Mouse (Mus musculus) small intestine, adult 2 months (tissue): ENCODE measurements around the gene Chst11.

Experiments
- CTCF ChIP-seq: fragments of 200-500 bp; IDR thresholded peaks from 2 replicates; pipeline ENCODE4 v1.5.1; 2012; ENCODE audit warnings: low read depth, mild to moderate bottlenecking, control low read depth, inconsistent platforms, low read length, moderate library complexity, mixed read lengths; ENCODE audit not compliant: insufficient replicate concordance, insufficient read length; ENCODE audit errors: extremely low read depth
- POLR2A ChIP-seq: fragments of 200-500 bp; IDR thresholded peaks from 2 replicates; pipeline ENCODE4 v1.6.1; 2012; ENCODE audit warnings: low read depth, mild to moderate bottlenecking, control low read depth, inconsistent platforms, low read length, moderate library complexity

GRCm38 (mm10) chr10:83163946-83164345 is 178.6 kb downstream of the Chst11 start:
- TF ChIP-seq CTCF (no peak), POLR2A (no peak)
